Mouse (Mus musculus) testis, adult 2 months (tissue): Measurements from ENCODE around the gene Cd96. TPM values are rescaled to one million over a fixed set of nuclear protein-coding genes. Genes with fewer than 3 reads are reported as not detected.
"Not testable (repeated sequence)": the region's sequence is repeated elsewhere in the genome, so short reads cannot be mapped to it uniquely, and the experiment has no call there.

Experiments
- H3K27ac ChIP-seq: fragments of 200-500 bp; 2 replicates; pipeline ENCODE4 v1.5.1; 2012; ENCODE audit warnings: low read depth, low read length; ENCODE audit not compliant: control insufficient read depth, insufficient read depth
- H3K27me3 ChIP-seq: fragments of 200-500 bp; 2 replicates; pipeline ENCODE4 v1.6.1; 2012; ENCODE audit warnings: mild to moderate bottlenecking, low read length, moderate library complexity; ENCODE audit not compliant: control insufficient read depth, insufficient read depth
- H3K36me3 ChIP-seq: fragments of 200-500 bp; 2 replicates; pipeline ENCODE4 v1.6.1; 2012; ENCODE audit warnings: mild to moderate bottlenecking, low read length; ENCODE audit not compliant: control insufficient read depth, insufficient read depth
- H3K4me1 ChIP-seq: fragments of 200-500 bp; 2 replicates; pipeline ENCODE4 v1.6.1; 2012; ENCODE audit warnings: low read length; ENCODE audit not compliant: control insufficient read depth, insufficient read depth
- H3K4me3 ChIP-seq: fragments of 200-500 bp; 2 replicates; pipeline ENCODE4 v1.5.1; 2012; ENCODE audit warnings: low read depth, mild to moderate bottlenecking, low read length, moderate library complexity, mixed read lengths; ENCODE audit not compliant: control insufficient read depth
- CTCF ChIP-seq: fragments of 200-500 bp; IDR thresholded peaks from 2 replicates; pipeline ENCODE4 v1.5.1; 2012; ENCODE audit warnings: low read depth, mild to moderate bottlenecking, inconsistent platforms, low read length, moderate library complexity; ENCODE audit not compliant: control insufficient read depth, insufficient read depth, insufficient replicate concordance
- POLR2A ChIP-seq: fragments of 200-500 bp; IDR thresholded peaks from 2 replicates; pipeline ENCODE4 v1.6.1; 2012; ENCODE audit warnings: low read depth, mild to moderate bottlenecking, inconsistent platforms, low read length, moderate library complexity; ENCODE audit not compliant: control insufficient read depth
- polyA plus RNA-seq: library from polyadenylated mRNA; depleted of rRNA; stranded (reverse); fragments of >200 nt; gene quantifications from 2 replicates; pipeline ENCODE4 v1.2.3, GENCODE M21; 2012; rRNA removed

Gene Cd96
- polyA plus RNA-seq, result 7.6 and 8.8 TPM in 2 replicates

GRCm38 (mm10) chr16:46120020-46120419, at the start of gene Cd96:
Gene Cd96, minus strand, starts transcription at chr16:46120251.
- Histone ChIP-seq H3K27ac (no peak within 1 kb of the TSS), H3K4me1 (no peaks in the 10 kb centered on the region), H3K27me3 (no peaks in the 10 kb centered on the region), H3K4me3 (no peak within 1 kb of the TSS), H3K36me3 (no peaks in the 10 kb centered on the region)
- TF ChIP-seq CTCF (no peak), POLR2A (no peak)

GRCm38 (mm10) chr16:46166971-46167370, 46.9 kb upstream of the Cd96 start:
- TF ChIP-seq POLR2A (no peak), CTCF (no peak)
- no peaks in the 10 kb centered on the region for H3K27me3 ChIP-seq
- H3K36me3 ChIP-seq, result no peaks in the 10 kb centered on the region
- H3K27ac ChIP-seq, result no peak overlapping the region
- H3K4me3 ChIP-seq, result no peak overlapping the region
- H3K4me1 ChIP-seq, result no peaks in the 10 kb centered on the region

GRCm38 (mm10) chr16:46165305-46165704, 45.3 kb upstream of the Cd96 start:
- Histone ChIP-seq H3K36me3 (no peaks in the 10 kb centered on the region), H3K4me3 (no peak overlapping the region), H3K27ac (no peak overlapping the region), H3K4me1 (no peaks in the 10 kb centered on the region), H3K27me3 (no peaks in the 10 kb centered on the region)
- TF ChIP-seq POLR2A, result no peak
- no peak for TF ChIP-seq CTCF

- H3K27me3 ChIP-seq, H3K4me1 ChIP-seq, H3K27ac ChIP-seq, H3K36me3 ChIP-seq, H3K4me3 ChIP-seq: not testable (repeated sequence)
These were observed 34.8 kb upstream of the Cd96 start, which contains the start of gene Gm4737 for GRCm38 (mm10) chr16:46154832-46155231. Gene Gm4737, minus strand, starts transcription at chr16:46155077.

- H3K27me3 ChIP-seq, result no peaks in the 10 kb centered on the region
- H3K36me3 ChIP-seq, result no peaks in the 10 kb centered on the region
- TF ChIP-seq CTCF, result no peak
- TF ChIP-seq POLR2A, result no peak
- H3K4me1 ChIP-seq, result no peaks in the 10 kb centered on the region
- no peak overlapping the region for H3K4me3 ChIP-seq
- H3K27ac ChIP-seq, result no peak overlapping the region
These were observed 31.1 kb upstream of the Cd96 start for GRCm38 (mm10) chr16:46151141-46151540.

GRCm38 (mm10) chr16:46148661-46149341, 28.8 kb upstream of the Cd96 start:
- Histone ChIP-seq H3K27ac (no peak overlapping the region), H3K4me3 (no peak overlapping the region), H3K27me3 (no peaks in the 10 kb centered on the region), H3K36me3 (no peaks in the 10 kb centered on the region), H3K4me1 (no peaks in the 10 kb centered on the region)
- TF ChIP-seq POLR2A, result no peak

GRCm38 (mm10) chr16:46146962-46147361, 26.9 kb upstream of the Cd96 start:
- H3K27me3 ChIP-seq, result no peaks in the 10 kb centered on the region
- no peak overlapping the region for H3K27ac ChIP-seq
- no peaks in the 10 kb centered on the region for H3K36me3 ChIP-seq
- TF ChIP-seq POLR2A (no peak), CTCF (no peak)
- H3K4me3 ChIP-seq, result no peak overlapping the region
- no peaks in the 10 kb centered on the region for H3K4me1 ChIP-seq

- H3K27ac ChIP-seq, result no peak overlapping the region
- no peaks in the 10 kb centered on the region for H3K36me3 ChIP-seq
- no peaks in the 10 kb centered on the region for H3K4me1 ChIP-seq
- no peak overlapping the region for H3K4me3 ChIP-seq
- H3K27me3 ChIP-seq, result no peaks in the 10 kb centered on the region
- no peak for TF ChIP-seq POLR2A
- TF ChIP-seq CTCF, result no peak
These were observed 2.2 kb upstream of the Cd96 start for GRCm38 (mm10) chr16:46122238-46122637.
